Mouse (Mus musculus) hindbrain, postnatal 0 days (tissue): Measurements from ENCODE around the gene Ift22. TPM values are rescaled to one million over a fixed set of nuclear protein-coding genes. Genes with fewer than 3 reads are reported as not detected.

Experiments
- ATAC-seq: fragments of 200-750 bp; cut with Nextera tagmentation; 2 replicates; pipeline ENCODE4 v1.8.0; 2017; ENCODE audit warnings: mild to moderate bottlenecking, moderate TSS enrichment, moderate library complexity
- DNase-seq: peaks from one replicate; pipeline ENCODE4 v3.0.0-alpha.2; 2015; ENCODE audit warnings: low spot score
- H3K27ac ChIP-seq: fragments of 300-500 bp; sonication (generic); 2 replicates; pipeline ENCODE4 v1.5.1; 2014; ENCODE audit warnings: mild to moderate bottlenecking
- H3K27me3 ChIP-seq: fragments of 300-500 bp; sonication (generic); 2 replicates; pipeline ENCODE4 v1.6.1; 2014; ENCODE audit warnings: low read length, mixed read lengths; ENCODE audit not compliant: insufficient read depth
- H3K36me3 ChIP-seq: fragments of 300-500 bp; sonication (generic); 2 replicates; pipeline ENCODE4 v1.6.1; 2014; ENCODE audit warnings: low read length, mixed read lengths; ENCODE audit not compliant: insufficient read depth
- H3K4me1 ChIP-seq: fragments of 300-500 bp; sonication (generic); 2 replicates; pipeline ENCODE4 v1.6.1; 2014; ENCODE audit warnings: antibody characterized with exemption, low read length, mixed read lengths; ENCODE audit not compliant: insufficient read depth
- H3K4me2 ChIP-seq: fragments of 300-500 bp; sonication (generic); 2 replicates; pipeline ENCODE4 v1.6.1; 2014; ENCODE audit warnings: low read depth, mild to moderate bottlenecking, low read length, moderate library complexity, mixed read lengths
- H3K4me3 ChIP-seq: fragments of 300-500 bp; sonication (generic); 2 replicates; pipeline ENCODE4 v1.5.1; 2014; ENCODE audit warnings: low read length
- H3K9ac ChIP-seq: fragments of 300-500 bp; sonication (generic); replicated peaks from 2 replicates; pipeline ENCODE4 v1.6.1; 2014; ENCODE audit warnings: mild to moderate bottlenecking, low read length, moderate library complexity, mixed read lengths
- H3K9me3 ChIP-seq: fragments of 300-500 bp; sonication (generic); 2 replicates; pipeline ENCODE4 v1.6.1; 2016; ENCODE audit warnings: low read length, mixed read lengths
- CTCF ChIP-seq: IDR thresholded peaks from 2 replicates; pipeline ENCODE4 v1.5.1; 2016; ENCODE audit warnings: antibody characterized with exemption, control low read depth, low read depth
- WGBS: fragments of 180-500 bp; shearing (Covaris S2); extraction: QIAGEN DNeasy Blood & Tissue Kit; methylation state at CpG from one replicate; pipeline ENCODE4 v1.1.7; 2014; 5-methylcytosine and 5-hydroxymethylcytosine counted together
- polyA plus RNA-seq: library from polyadenylated mRNA; unstranded; fragments of >200 nt; fragmentation: Nextera tagmentation; extraction: Ambion mirVana; gene quantifications from 2 replicates; pipeline ENCODE4 v1.2.1, GENCODE M21; 2015
- total RNA-seq: library from RNA; depleted of rRNA; stranded (reverse); fragments of >200 nt; gene quantifications from 2 replicates; pipeline ENCODE4 v1.2.3, GENCODE M21; 2014

Gene Ift22
- total and polyA plus RNA-seq, 2 experiments from 2014 or later: 20.1 to 123 TPM

DNA sequence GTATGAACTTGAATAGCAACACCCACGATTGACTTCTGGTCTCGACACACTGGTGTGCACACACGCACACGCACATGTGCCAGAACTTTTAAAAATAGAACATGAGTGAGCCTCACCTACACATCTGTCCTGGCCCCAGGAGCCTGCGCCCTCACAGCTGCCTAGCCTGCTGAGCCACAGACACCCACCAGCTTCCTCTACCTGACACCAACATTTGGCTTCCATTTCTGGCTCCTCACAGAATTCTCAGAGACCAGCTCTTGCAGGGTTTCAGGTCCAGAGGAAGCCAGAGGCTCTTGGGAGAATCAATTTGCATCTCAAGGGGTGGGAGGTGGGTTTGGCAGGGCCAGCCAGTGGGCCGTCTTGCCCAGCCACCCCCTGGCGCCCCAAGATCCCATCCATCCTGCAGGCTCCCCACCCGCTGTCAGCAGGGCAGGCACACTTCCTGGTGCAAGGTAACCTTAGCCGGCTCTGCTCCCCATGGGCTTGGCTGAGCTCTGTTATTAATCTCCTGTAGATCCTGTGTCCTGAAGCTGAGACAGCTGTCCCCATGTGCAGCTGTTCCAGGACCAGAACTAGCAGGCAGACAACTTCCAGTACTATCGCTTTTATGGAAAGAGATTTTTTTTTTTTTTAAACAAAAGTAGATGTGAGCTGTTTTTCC is 38.4 kb upstream of the Ift22 start:
- 62% methylated on average over 10 of the region's 10 CpGs for WGBS
- DNase-seq (no peak), ATAC-seq (no peak)
- H3K9me3 ChIP-seq: no peaks in the 10 kb centered on the region
- no peak overlapping the region for H3K27ac ChIP-seq
- H3K4me1 ChIP-seq: no peaks in the 10 kb centered on the region
- H3K4me2 ChIP-seq: no peak overlapping the region
- H3K9ac ChIP-seq: no peak overlapping the region
- H3K4me3 ChIP-seq: no peak overlapping the region
- no peak for TF ChIP-seq CTCF
- no peaks in the 10 kb centered on the region for H3K36me3 ChIP-seq
- H3K27me3 ChIP-seq: no peaks in the 10 kb centered on the region

GRCm38 (mm10) chr5:136872417-136872816 is 35.5 kb upstream of the Ift22 start:
- Histone ChIP-seq H3K4me1 (no peaks in the 10 kb centered on the region), H3K36me3 (no peaks in the 10 kb centered on the region), H3K4me3 (no peak overlapping the region), H3K27ac (no peak overlapping the region), H3K27me3 (no peaks in the 10 kb centered on the region), H3K9ac (no peak overlapping the region), H3K4me2 (no peak overlapping the region), H3K9me3 (no peaks in the 10 kb centered on the region)
- DNase-seq (no peak), ATAC-seq (no peak)
- TF ChIP-seq CTCF: no peak
- WGBS: 84% methylated on average over 8 of the region's 8 CpGs

DNA sequence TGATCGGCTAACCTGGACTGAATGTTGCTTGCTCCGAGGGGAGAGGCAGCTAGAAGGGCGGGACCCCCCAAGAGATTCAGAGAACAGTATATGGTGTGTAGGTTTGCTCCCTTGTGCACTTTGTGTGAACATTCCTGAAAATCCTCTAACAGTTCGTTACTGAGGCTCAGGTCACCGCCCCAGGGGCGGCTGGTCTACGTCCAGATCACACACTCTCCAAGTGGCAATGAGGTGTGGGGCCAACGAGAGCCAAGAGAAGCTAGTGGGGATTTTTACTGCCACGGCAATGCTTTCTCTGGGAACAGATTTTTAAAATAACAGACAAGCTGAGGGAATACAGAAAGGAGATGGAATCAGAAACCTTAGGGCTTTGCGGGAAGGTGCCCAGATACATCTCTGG is 33.7 kb upstream of the Ift22 start:
- H3K4me3 ChIP-seq: no peak overlapping the region
- H3K4me1 ChIP-seq: no peaks in the 10 kb centered on the region
- H3K36me3 ChIP-seq: no peaks in the 10 kb centered on the region
- no peak overlapping the region for H3K9ac ChIP-seq
- no peak for DNase-seq
- no peak for ATAC-seq
- H3K27ac ChIP-seq: no peak overlapping the region
- WGBS: 81% methylated on average over 10 of the region's 10 CpGs
- TF ChIP-seq CTCF: no peak
- H3K9me3 ChIP-seq: no peaks in the 10 kb centered on the region
- H3K27me3 ChIP-seq: no peaks in the 10 kb centered on the region
- no peak overlapping the region for H3K4me2 ChIP-seq

DNA sequence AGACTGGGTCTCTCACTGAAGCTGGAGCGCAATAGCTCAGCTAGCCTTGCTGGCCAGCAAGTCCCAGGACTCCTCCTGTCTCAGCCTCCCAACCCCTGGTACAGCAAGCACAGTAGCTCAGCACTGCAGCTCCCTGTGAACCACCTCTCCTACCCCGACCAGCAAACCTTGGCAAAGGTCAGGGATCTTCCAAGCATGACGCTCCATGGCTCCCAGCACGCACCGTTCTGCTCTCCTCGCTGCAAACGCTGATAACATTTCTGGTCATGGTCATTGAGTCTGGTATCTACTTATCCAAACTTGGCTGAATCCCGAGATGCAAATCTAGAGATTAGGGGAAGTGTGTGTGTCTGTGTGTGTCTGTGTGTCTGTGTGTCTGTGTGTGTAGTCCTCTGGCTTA is 27.8 kb upstream of the Ift22 start:
- ATAC-seq: no peak
- Histone ChIP-seq H3K27me3 (no peaks in the 10 kb centered on the region), H3K4me3 (no peak overlapping the region), H3K4me2 (no peak overlapping the region), H3K4me1 (no peaks in the 10 kb centered on the region), H3K9me3 (no peaks in the 10 kb centered on the region), H3K36me3 (no peaks in the 10 kb centered on the region), H3K27ac (no peak overlapping the region), H3K9ac (no peak overlapping the region)
- no peak for DNase-seq
- 85% methylated on average over 8 of the region's 8 CpGs for WGBS
- no peak for TF ChIP-seq CTCF

- Histone ChIP-seq H3K9ac (peak overlapping the region; percentile 52; the same call in 1 of the 2 replicates), H3K27ac (no peak overlapping the region), H3K4me3 (peak overlapping the region; percentile 50), H3K4me2 (peak overlapping the region; percentile 80), H3K27me3 (no peaks in the 10 kb centered on the region), H3K4me1 (no peaks in the 10 kb centered on the region), H3K9me3 (no peaks in the 10 kb centered on the region), H3K36me3 (no peaks in the 10 kb centered on the region)
- peak; percentile 94 for TF ChIP-seq CTCF
- peak; percentile 83 for ATAC-seq
- WGBS: 4% methylated on average over 38 of the region's 39 CpGs
- peak; percentile 92 for DNase-seq
Measured at GRCm38 (mm10) chr5:136881380-136882009, 26.5 kb upstream of the Ift22 start.

GRCm38 (mm10) chr5:136882055-136882787 is 25.7 kb upstream of the Ift22 start:
- WGBS: 1% methylated on average over 47 of the region's 47 CpGs
- no peak for TF ChIP-seq CTCF

More at GRCm38 (mm10) chr5:136882055-136882787, 25.7 kb upstream of the Ift22 start:
- H3K4me1 ChIP-seq: no peaks in the 10 kb centered on the region
- no peaks in the 10 kb centered on the region for H3K27me3 ChIP-seq
- DNase-seq (peak; percentile 23), ATAC-seq (peak; percentile 48)
- H3K9me3 ChIP-seq: no peaks in the 10 kb centered on the region
- H3K4me2 ChIP-seq: peak overlapping the region; percentile 80
- peak overlapping the region; percentile 52 for H3K9ac ChIP-seq
- peak overlapping the region; percentile 29; the same call in 1 of the 2 replicates for H3K27ac ChIP-seq
- no peaks in the 10 kb centered on the region for H3K36me3 ChIP-seq
- H3K4me3 ChIP-seq: peak overlapping the region; percentile 50
